ENCODE assay signal across 8 mouse cellular contexts in genomic region chr13:56522081-56522820, GRCm38 (mm10). TPM values are rescaled to one million over a fixed set of nuclear protein-coding genes. Genes with fewer than 3 reads are reported as not detected.
DNase-seq lines count a peak whose midpoint lies in the region; ATAC-seq lines count a peak whose summit lies in the region.

Fbxl21 (plus strand) TSS chr13:56522472.

- no peaks in the 10 kb centered on the region for H3K4me1 ChIP-seq in embryonic facial prominence, embryonic 11.5 days (ENCODE audit: control insufficient read depth, insufficient read depth, low read length)
- H3K4me1 ChIP-seq in intestine, embryonic 16.5 days (ENCODE audit: control insufficient read depth, insufficient read depth, low read length), result no peaks in the 10 kb centered on the region

- H3K36me3 ChIP-seq in embryonic facial prominence, embryonic 11.5 days (replicated peaks; ENCODE audit: control insufficient read depth, insufficient read depth, low read depth, low read length), result no peaks in the 10 kb centered on the region
- no peaks in the 10 kb centered on the region for H3K36me3 ChIP-seq in intestine, embryonic 16.5 days (ENCODE audit: control insufficient read depth, insufficient read depth, low read length)

- no peaks in the 10 kb centered on the region for H3K27me3 ChIP-seq in embryonic facial prominence, embryonic 11.5 days (ENCODE audit: control insufficient read depth, insufficient read depth, low read length)
- no peaks in the 10 kb centered on the region for H3K27me3 ChIP-seq in intestine, embryonic 16.5 days (replicated peaks; ENCODE audit: control insufficient read depth, insufficient read depth, low read length)

- DNase-seq in adrenal gland, postnatal 25 days, result peak; percentile 97
- peak; percentile 95 for DNase-seq in embryonic facial prominence, embryonic 11.5 days (ENCODE audit: low spot score)
- peak; percentile 36 for DNase-seq in gonadal fat pad, adult 2 months (ENCODE audit: low read depth)
- DNase-seq in left cerebral cortex, postnatal 25 days (ENCODE audit: low spot score in 2 of 2), result peak; percentile 88 to 94
- peak; percentile 90 for DNase-seq in mesoderm, embryonic 11.5 days (ENCODE audit: low read depth, low spot score)
- DNase-seq in right cerebral cortex, postnatal 25 days, result peak; percentile 89
- peak; percentile 95 to 96 for DNase-seq in urinary bladder, postnatal 36 days (ENCODE audit: low spot score in 2 of 2)

- H3K9ac ChIP-seq in embryonic facial prominence, embryonic 11.5 days (replicated peaks; ENCODE audit: low read length), result peak within 1 kb of the TSS; percentile 77
- H3K9ac ChIP-seq in intestine, embryonic 16.5 days (ENCODE audit: low read depth, low read length), result peak within 1 kb of the TSS; percentile 75

- 0 out of 2 replicates have a peak within 1 kb of the TSS, but pooled peaks have one; percentile 13 for H3K27ac ChIP-seq in embryonic facial prominence, embryonic 11.5 days (replicated peaks; ENCODE audit: low read depth, low read length)
- no peak within 1 kb of the TSS for H3K27ac ChIP-seq in intestine, embryonic 16.5 days (ENCODE audit: low read length)

- H3K9me3 ChIP-seq in embryonic facial prominence, embryonic 11.5 days (replicated peaks; ENCODE audit: control insufficient read depth, low read length), result no peaks in the 10 kb centered on the region
- H3K9me3 ChIP-seq in intestine, embryonic 16.5 days (ENCODE audit: control insufficient read depth, low read length), result no peaks in the 10 kb centered on the region

- intact Hi-C loops in left cerebral cortex, postnatal 25 days (cut with DNase I), result no loop called here

- 2% methylated on average over 56 of the region's 56 CpGs for WGBS in embryonic facial prominence, embryonic 11.5 days
- under 1% methylated on average over 49 of the region's 56 CpGs for WGBS in intestine, embryonic 16.5 days

- peak within 1 kb of the TSS; percentile 72 for H3K4me2 ChIP-seq in embryonic facial prominence, embryonic 11.5 days (ENCODE audit: low read depth, low read length)
- H3K4me2 ChIP-seq in intestine, embryonic 16.5 days (ENCODE audit: low read depth, low read length), result peak within 1 kb of the TSS; percentile 93

- peak; percentile 99 for ATAC-seq in embryonic facial prominence, embryonic 11.5 days (replicated peaks; ENCODE audit: insufficient number of reproducible peaks, low FRiP score, low TSS enrichment, low read depth)
- ATAC-seq in intestine, embryonic 16.5 days, result peak; percentile 100

- H3K4me3 ChIP-seq in embryonic facial prominence, embryonic 11.5 days (ENCODE audit: low read depth, low read length), result peak within 1 kb of the TSS; percentile 62
- peak within 1 kb of the TSS; percentile 70 for H3K4me3 ChIP-seq in intestine, embryonic 16.5 days (ENCODE audit: low read length)

RNA-seq across cellular contexts. Expression of gene Fbxl21, which starts in this region (rescaled TPM):
- total RNA-seq in adrenal gland, postnatal 25 days (2021), result 2.3 and 5.6 TPM in 2 replicates
- polyA plus RNA-seq in embryonic facial prominence, embryonic 11.5 days (2014; fragmentation: Nextera tagmentation; extraction: Ambion mirVana), result 2.8 and 3.7 TPM in 2 replicates
- polyA plus RNA-seq in gonadal fat pad, adult 2 months (2012; rRNA removed), result 1.3 and 2.1 TPM in 2 replicates
- 1.6 and 2.1 TPM in 2 replicates for polyA plus RNA-seq in intestine, embryonic 16.5 days (2015; fragmentation: Nextera tagmentation; extraction: Ambion mirVana)
- total RNA-seq in left cerebral cortex, postnatal 25 days (2021), result 1 to 10 TPM; 4.0 to 7.3 TPM

Comparison
In these comparisons a context has a peak if more than half of its experiments do, and no peak if none do; other contexts are left out.
1. DNase-seq: peak in every context shown above with its lines; median percentile 97 in adrenal gland, postnatal 25 days; 96 in urinary bladder, postnatal 36 days; 95 in embryonic facial prominence, embryonic 11.5 days; 91 in left cerebral cortex, postnatal 25 days; 90 in mesoderm, embryonic 11.5 days; 89 in right cerebral cortex, postnatal 25 days; 36 in gonadal fat pad, adult 2 months.